Mouse (Mus musculus): ENCODE results near the gene Tekt2.

DNA sequence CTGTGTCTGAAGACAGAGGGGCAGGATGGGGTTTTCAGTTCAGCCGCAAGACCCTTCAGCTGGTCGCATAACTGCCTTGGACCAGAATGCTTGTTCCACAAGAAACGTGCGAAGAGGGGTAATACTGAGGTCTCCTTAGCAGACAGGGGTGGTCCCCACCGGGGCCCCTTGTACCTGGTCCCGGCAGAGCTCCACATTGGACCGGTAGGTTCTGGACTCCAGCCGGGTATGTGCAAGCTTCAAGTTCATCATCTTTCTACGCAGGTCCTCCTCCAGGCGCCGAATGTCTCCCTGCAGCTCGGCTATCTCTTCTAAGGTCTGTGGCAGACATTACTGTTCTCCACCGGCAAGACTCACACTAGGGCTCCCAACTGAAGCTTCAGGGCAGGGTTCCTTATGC lies 2.8 kb downstream of the Tekt2 start:
- no peak for TF ChIP-seq CTCF (IDR thresholded peaks at IDR 0.05; ENCODE audit: low read depth)
- no peak for TF ChIP-seq EP300 (optimal IDR thresholded peaks at IDR 0.05)

Data from stomach, postnatal 0 days (tissue).